Mouse (Mus musculus): ENCODE data around the gene Il27ra. TPM values are rescaled to one million over a fixed set of nuclear protein-coding genes. Genes with fewer than 3 reads are reported as not detected.
A peak's percentile ranks its signal among the peaks of the same experiment; 100 is the strongest.
"Not testable (repeated sequence)": the region's sequence is repeated elsewhere in the genome, so short reads cannot be mapped to it uniquely, and the experiment has no call there.

Il27ra gene
- total RNA-seq, 2 experiments from 2014 or later: 0.63 to 1.4 TPM

- intact Hi-C loops (cut with DNase I): no loop called here
- no peak for DNase-seq (ENCODE audit: low spot score in 2 of 2)
Observed at GRCm38 (mm10) chr8:84025863-84026262, 16.5 kb downstream of the Il27ra start.

GRCm38 (mm10) chr8:84024171-84024570 is 18.2 kb downstream of the Il27ra start:
- DNase-seq (ENCODE audit: low spot score in 2 of 2): peak in 1 of 2 experiments; percentile 33
- intact Hi-C loops (cut with DNase I): no loop called here

GRCm38 (mm10) chr8:84023631-84024030 is 18.8 kb downstream of the Il27ra start:
- intact Hi-C loops (cut with DNase I): no loop called here
- DNase-seq (ENCODE audit: low spot score in 2 of 2): no peak

GRCm38 (mm10) chr8:84023085-84023484 is 19.3 kb downstream of the Il27ra start:
- DNase-seq (ENCODE audit: low spot score in 2 of 2): no peak
- intact Hi-C loops (cut with DNase I): no loop called here

GRCm38 (mm10) chr8:84021569-84021968 is 20.8 kb downstream of the Il27ra start:
- intact Hi-C loops (cut with DNase I): no loop called here
- DNase-seq (ENCODE audit: low spot score in 2 of 2): no peak

- intact Hi-C loops (cut with DNase I): no loop called here
- no peak for DNase-seq (ENCODE audit: low spot score in 2 of 2)
Observed at GRCm38 (mm10) chr8:84021096-84021495, 21.3 kb downstream of the Il27ra start, which contains the start of gene Palm3. Gene Palm3, plus strand, starts transcription at chr8:84021471.

- intact Hi-C loops (cut with DNase I): loop anchor here (10.0 kb wide), 2 partner anchors 265 to 745 kb away; no protein-coding TSS in a partner anchor
- DNase-seq (ENCODE audit: low spot score in 2 of 2): no peak
Observed at GRCm38 (mm10) chr8:84019738-84020137, 22.7 kb downstream of the Il27ra start.

- intact Hi-C loops (cut with DNase I): loop anchor here (10.0 kb wide), 2 partner anchors 269 to 749 kb away; no protein-coding TSS in a partner anchor
- DNase-seq (ENCODE audit: low spot score in 2 of 2): no peak
Observed at GRCm38 (mm10) chr8:84015833-84016232, 26.6 kb downstream of the Il27ra start.

- no peak for DNase-seq (ENCODE audit: low spot score in 2 of 2)
- intact Hi-C loops (cut with DNase I): loop anchor here (10.0 kb wide), 2 partner anchors 272 to 752 kb away; no protein-coding TSS in a partner anchor
Observed at GRCm38 (mm10) chr8:84012499-84013165, 29.8 kb downstream of the Il27ra start.

GRCm38 (mm10) chr8:84011705-84012498 is 30.5 kb downstream of the Il27ra start, which contains the start of gene 2210011C24Rik:
Gene 2210011C24Rik, minus strand, starts transcription at chr8:84012171.
- no peak for DNase-seq (ENCODE audit: low spot score in 2 of 2)
- intact Hi-C loops (cut with DNase I): loop anchor here (10.0 kb wide), 2 partner anchors 273 to 753 kb away; no protein-coding TSS in a partner anchor

GRCm38 (mm10) chr8:84010625-84011611 is 31.5 kb downstream of the Il27ra start:
- DNase-seq (ENCODE audit: low spot score in 2 of 2): peak in 1 of 2 experiments; percentile 73
- intact Hi-C loops (cut with DNase I): loop anchor here (10.0 kb wide), 2 partner anchors 274 to 754 kb away; no protein-coding TSS in a partner anchor

GRCm38 (mm10) chr8:84009876-84010275 is 32.5 kb downstream of the Il27ra start:
- intact Hi-C loops (cut with DNase I): loop anchor here (1.0 to 10.0 kb wide), 3 partner anchors 30 to 755 kb away; no protein-coding TSS in a partner anchor
- peak; percentile 85 to 90 for DNase-seq (ENCODE audit: low spot score in 2 of 2)

- intact Hi-C loops (cut with DNase I): no loop called here
- no peak for DNase-seq (ENCODE audit: low spot score in 2 of 2)
Observed at GRCm38 (mm10) chr8:84008362-84008761, 34.0 kb downstream of the Il27ra start.

GRCm38 (mm10) chr8:84005502-84005901 is 36.9 kb downstream of the Il27ra start:
- intact Hi-C loops (cut with DNase I); DNase-seq (ENCODE audit: low spot score in 2 of 2): not testable (repeated sequence)

- intact Hi-C loops (cut with DNase I): no loop called here
- DNase-seq (ENCODE audit: low spot score in 2 of 2): peak; percentile 91 to 92
Observed at GRCm38 (mm10) chr8:84004533-84005201, 37.7 kb downstream of the Il27ra start.

GRCm38 (mm10) chr8:84003612-84004246 is 38.7 kb downstream of the Il27ra start:
- intact Hi-C loops (cut with DNase I): no loop called here

GRCm38 (mm10) chr8:84002957-84003611 is 39.3 kb downstream of the Il27ra start:
- intact Hi-C loops (cut with DNase I): no loop called here
- no peak for DNase-seq (ENCODE audit: low spot score in 2 of 2)

More at GRCm38 (mm10) chr8:84003612-84004246, 38.7 kb downstream of the Il27ra start:
- no peak for DNase-seq (ENCODE audit: low spot score in 2 of 2)
